Mouse (Mus musculus) testis, adult 2 months (tissue): ENCODE results near the gene Fbxo42.

Experiments
- CTCF ChIP-seq: fragments of 200-500 bp; IDR thresholded peaks from 2 replicates; pipeline ENCODE4 v1.5.1; 2012; ENCODE audit warnings: low read depth, mild to moderate bottlenecking, inconsistent platforms, low read length, moderate library complexity; ENCODE audit not compliant: control insufficient read depth, insufficient read depth, insufficient replicate concordance
- POLR2A ChIP-seq: fragments of 200-500 bp; IDR thresholded peaks from 2 replicates; pipeline ENCODE4 v1.6.1; 2012; ENCODE audit warnings: low read depth, mild to moderate bottlenecking, inconsistent platforms, low read length, moderate library complexity; ENCODE audit not compliant: control insufficient read depth

DNA sequence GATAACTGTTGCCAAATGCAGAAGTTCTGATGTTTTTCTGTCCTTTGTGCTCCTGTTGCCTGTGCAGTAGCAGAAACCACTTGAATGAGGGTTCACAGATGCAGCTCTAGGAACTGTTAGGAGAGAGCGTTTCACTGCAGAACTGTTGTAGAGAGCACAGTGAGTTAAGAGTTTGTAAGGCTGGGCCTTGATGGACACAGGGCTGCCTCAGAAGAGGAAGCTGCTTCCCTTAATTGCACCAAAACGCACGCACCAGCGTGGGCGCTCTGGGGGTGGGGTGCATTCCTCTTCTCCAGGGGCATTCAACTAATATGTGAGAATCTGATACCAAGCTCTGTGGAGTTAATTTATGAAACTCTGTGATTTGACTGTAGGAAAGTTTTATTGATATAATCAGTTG is 12.0 kb downstream of the Fbxo42 start:
- TF ChIP-seq CTCF (no peak), POLR2A (no peak)
